Mouse (Mus musculus) kidney, embryonic 14.5 days (tissue): ENCODE data around the gene Osbp2. TPM values are rescaled to one million over a fixed set of nuclear protein-coding genes. Genes with fewer than 3 reads are reported as not detected.

Experiments
- ATAC-seq: fragments of 200-750 bp; cut with Nextera tagmentation; 2 replicates; pipeline ENCODE4 v1.8.0; 2017; ENCODE audit warnings: moderate number of reproducible peaks, mild to moderate bottlenecking, moderate TSS enrichment, moderate library complexity; ENCODE audit not compliant: low FRiP score, low TSS enrichment
- H3K27ac ChIP-seq: fragments of 300-500 bp; sonication (generic); 2 replicates; pipeline ENCODE4 v1.5.1; 2014; ENCODE audit warnings: low read depth, mild to moderate bottlenecking, low read length, moderate library complexity, mixed read lengths
- H3K27me3 ChIP-seq: fragments of 300-500 bp; sonication (generic); 2 replicates; pipeline ENCODE4 v1.6.1; 2014; ENCODE audit warnings: mild to moderate bottlenecking, low read length; ENCODE audit not compliant: control insufficient read depth, insufficient read depth
- H3K36me3 ChIP-seq: fragments of 300-500 bp; sonication (generic); 2 replicates; pipeline ENCODE4 v1.6.1; 2014; ENCODE audit warnings: low read length, mixed read lengths; ENCODE audit not compliant: control insufficient read depth, insufficient read depth
- H3K4me1 ChIP-seq: fragments of 300-500 bp; sonication (generic); 2 replicates; pipeline ENCODE4 v1.6.1; 2014; ENCODE audit warnings: low read length, mixed read lengths; ENCODE audit not compliant: control insufficient read depth, insufficient read depth
- H3K4me2 ChIP-seq: fragments of 300-500 bp; sonication (generic); replicated peaks from 2 replicates; pipeline ENCODE4 v1.6.1; 2014; ENCODE audit warnings: low read depth, mild to moderate bottlenecking, low read length
- H3K4me3 ChIP-seq: fragments of 300-500 bp; sonication (generic); 2 replicates; pipeline ENCODE4 v1.5.1; 2014; ENCODE audit warnings: mild to moderate bottlenecking, low read length
- H3K9ac ChIP-seq: fragments of 300-500 bp; sonication (generic); 2 replicates; pipeline ENCODE4 v1.6.1; 2014; ENCODE audit warnings: low read depth, mild to moderate bottlenecking, low read length, moderate library complexity
- H3K9me3 ChIP-seq: fragments of 300-500 bp; sonication (generic); 2 replicates; pipeline ENCODE4 v1.6.1; 2016; ENCODE audit warnings: low read length; ENCODE audit not compliant: control insufficient read depth
- WGBS: fragments of 180-500 bp; shearing (Covaris S2); extraction: QIAGEN DNeasy Blood & Tissue Kit; methylation state at CpG from one replicate; pipeline ENCODE4 v1.1.7; 2014; 5-methylcytosine and 5-hydroxymethylcytosine counted together
- polyA plus RNA-seq: library from polyadenylated mRNA; unstranded; fragments of >200 nt; fragmentation: Nextera tagmentation; extraction: Ambion mirVana; gene quantifications from 2 replicates; pipeline ENCODE4 v1.2.1, GENCODE M21; 2014

The Osbp2 gene
- polyA plus RNA-seq, 1 experiment from 2014 or later, result 0.81 TPM

DNA sequence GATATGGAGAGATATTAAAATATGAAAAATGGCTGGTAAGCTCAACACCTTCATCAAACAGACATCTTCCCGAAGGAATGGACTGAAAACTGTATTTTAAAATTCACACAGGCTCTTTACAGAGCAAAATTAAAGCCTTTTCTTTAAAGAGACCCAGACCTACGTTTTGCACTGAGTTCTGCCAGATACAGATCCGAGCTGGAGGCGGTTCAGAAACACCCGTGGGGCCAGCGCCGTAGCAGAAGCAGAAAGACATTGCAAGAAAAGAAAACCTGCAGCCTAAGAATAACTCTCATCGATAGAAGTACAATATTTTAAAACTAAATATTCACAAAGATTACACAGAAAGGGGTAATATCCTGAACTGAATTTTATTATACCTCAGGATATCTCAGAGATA is 121.3 kb downstream of the Osbp2 start:
- no peak overlapping the region for H3K9ac ChIP-seq
- no peaks in the 10 kb centered on the region for H3K9me3 ChIP-seq
- 81% methylated on average over 8 of the region's 8 CpGs for WGBS
- H3K4me3 ChIP-seq, result no peak overlapping the region
- H3K4me2 ChIP-seq, result no peak overlapping the region
- 0 out of 2 replicates have a peak, but pooled peaks cover 4% of the 10 kb centered on the region for H3K27me3 ChIP-seq
- no peak overlapping the region for H3K27ac ChIP-seq
- H3K4me1 ChIP-seq, result no peaks in the 10 kb centered on the region
- no peaks in the 10 kb centered on the region for H3K36me3 ChIP-seq
- ATAC-seq, result no peak

DNA sequence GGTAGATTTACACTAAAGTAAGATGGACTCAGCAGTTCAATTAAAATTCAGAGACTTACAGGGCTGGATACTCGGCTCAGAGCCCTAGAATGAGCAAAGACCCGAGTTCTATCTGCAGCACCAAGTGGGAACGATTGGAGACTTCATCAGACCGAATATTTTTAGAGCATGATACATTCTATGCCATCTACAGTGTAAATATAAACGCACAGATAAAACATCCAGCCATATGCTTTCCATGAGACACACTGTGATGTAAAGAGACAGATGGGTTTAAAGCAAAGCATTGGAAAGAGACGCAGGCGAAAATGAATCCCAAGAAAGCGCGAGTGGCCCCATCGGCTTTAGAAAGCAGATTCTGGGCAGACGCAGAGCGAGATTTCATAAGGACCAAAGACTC is 122.5 kb downstream of the Osbp2 start:
- no peaks in the 10 kb centered on the region for H3K36me3 ChIP-seq
- H3K27me3 ChIP-seq, result 0 out of 2 replicates have a peak, but pooled peaks cover 4% of the 10 kb centered on the region
- H3K9me3 ChIP-seq, result no peaks in the 10 kb centered on the region
- no peak overlapping the region for H3K4me3 ChIP-seq
- H3K4me1 ChIP-seq, result no peaks in the 10 kb centered on the region
- ATAC-seq, result no peak
- H3K27ac ChIP-seq, result no peak overlapping the region
- WGBS, result 86% methylated on average over 12 of the region's 12 CpGs
- no peak overlapping the region for H3K9ac ChIP-seq
- H3K4me2 ChIP-seq, result no peak overlapping the region

DNA sequence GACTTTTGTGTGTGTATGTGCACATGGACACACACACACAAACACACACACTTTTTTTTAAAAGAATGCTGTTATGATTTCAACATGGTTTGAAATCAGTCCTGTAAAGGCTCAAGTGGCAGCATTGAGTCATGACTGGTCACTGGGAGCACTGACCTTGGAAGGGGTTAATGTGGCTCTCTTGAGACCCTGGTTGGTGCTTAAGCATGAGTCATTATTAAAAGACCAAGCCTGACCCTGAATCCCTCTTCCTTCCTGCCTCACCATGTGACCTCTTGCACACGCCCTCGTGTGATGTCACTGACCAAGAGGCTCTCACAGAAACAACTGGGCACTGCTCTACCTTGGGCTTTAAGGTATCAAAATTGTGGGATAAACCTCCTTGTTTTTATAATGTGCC is 124.9 kb downstream of the Osbp2 start:
- Histone ChIP-seq H3K9me3 (no peaks in the 10 kb centered on the region), H3K27me3 (no peaks in the 10 kb centered on the region), H3K4me1 (no peaks in the 10 kb centered on the region), H3K36me3 (no peaks in the 10 kb centered on the region), H3K4me3 (no peak overlapping the region), H3K9ac (no peak overlapping the region), H3K4me2 (no peak overlapping the region), H3K27ac (no peak overlapping the region)
- ATAC-seq, result no peak
- 58% methylated on average over 2 of the region's 2 CpGs for WGBS

DNA sequence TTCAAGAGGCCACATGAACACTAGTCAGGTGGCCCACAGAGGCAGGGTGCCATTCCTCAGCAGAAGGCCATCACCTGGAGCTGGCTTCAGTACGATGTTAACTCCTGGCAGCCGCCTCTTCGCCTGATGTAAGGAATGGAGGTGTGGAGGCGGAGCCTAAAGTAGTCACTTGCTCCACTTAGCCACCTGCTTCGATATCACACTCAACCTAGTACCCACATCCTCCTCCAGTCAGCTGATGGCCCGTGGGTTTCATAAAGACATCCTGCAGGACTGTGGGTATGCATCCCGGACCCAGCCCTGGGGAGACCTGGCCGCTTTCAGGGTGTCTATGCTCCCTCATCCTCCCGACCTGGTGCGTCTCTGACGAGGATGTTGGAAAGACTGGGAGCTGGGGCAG is 128.0 kb downstream of the Osbp2 start:
- Histone ChIP-seq H3K27ac (no peak overlapping the region), H3K27me3 (no peaks in the 10 kb centered on the region), H3K4me1 (no peaks in the 10 kb centered on the region), H3K4me2 (no peak overlapping the region), H3K4me3 (no peak overlapping the region), H3K9ac (no peak overlapping the region), H3K36me3 (no peaks in the 10 kb centered on the region), H3K9me3 (no peaks in the 10 kb centered on the region)
- ATAC-seq, result no peak
- 82% methylated on average over 11 of the region's 11 CpGs for WGBS

DNA sequence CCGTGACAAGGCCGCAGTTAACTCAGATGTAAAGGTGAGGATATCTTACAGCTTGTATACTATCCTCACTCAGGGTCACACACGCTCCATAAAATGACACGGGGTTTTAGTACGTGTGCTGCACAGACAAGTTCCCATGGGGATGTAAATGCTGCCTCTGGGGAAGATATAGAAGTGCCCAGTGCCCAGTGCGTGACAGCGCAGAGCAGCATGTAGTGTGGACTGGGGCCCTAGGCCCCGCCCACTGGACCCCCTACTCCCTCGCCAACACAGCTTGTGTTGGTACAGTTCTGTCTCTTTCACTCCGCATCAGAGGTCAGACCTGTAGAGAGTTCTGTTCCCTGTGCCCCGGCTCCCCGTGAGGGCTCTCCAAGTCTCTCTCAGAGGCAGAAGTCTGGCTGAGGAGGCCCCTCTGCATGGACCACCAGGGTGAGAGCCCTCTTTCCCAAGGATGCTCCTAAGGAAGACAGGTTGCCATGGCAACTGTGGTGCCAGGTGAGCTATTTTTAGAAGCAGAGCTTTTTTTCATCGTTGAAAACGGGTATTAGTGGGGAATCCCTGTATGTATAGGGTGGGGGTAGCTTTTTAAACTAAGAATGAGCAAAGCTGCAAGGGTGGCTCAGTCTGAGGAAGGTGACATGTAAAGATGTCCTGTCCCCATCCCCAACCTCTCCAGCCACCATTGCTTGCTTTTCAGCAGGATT is 129.6 kb downstream of the Osbp2 start:
- Histone ChIP-seq H3K4me2 (no peak overlapping the region), H3K36me3 (no peaks in the 10 kb centered on the region), H3K4me1 (no peaks in the 10 kb centered on the region), H3K9me3 (no peaks in the 10 kb centered on the region), H3K27me3 (no peaks in the 10 kb centered on the region), H3K27ac (no peak overlapping the region), H3K9ac (no peak overlapping the region), H3K4me3 (no peak overlapping the region)
- ATAC-seq, result no peak
- WGBS, result 82% methylated on average over 14 of the region's 14 CpGs

DNA sequence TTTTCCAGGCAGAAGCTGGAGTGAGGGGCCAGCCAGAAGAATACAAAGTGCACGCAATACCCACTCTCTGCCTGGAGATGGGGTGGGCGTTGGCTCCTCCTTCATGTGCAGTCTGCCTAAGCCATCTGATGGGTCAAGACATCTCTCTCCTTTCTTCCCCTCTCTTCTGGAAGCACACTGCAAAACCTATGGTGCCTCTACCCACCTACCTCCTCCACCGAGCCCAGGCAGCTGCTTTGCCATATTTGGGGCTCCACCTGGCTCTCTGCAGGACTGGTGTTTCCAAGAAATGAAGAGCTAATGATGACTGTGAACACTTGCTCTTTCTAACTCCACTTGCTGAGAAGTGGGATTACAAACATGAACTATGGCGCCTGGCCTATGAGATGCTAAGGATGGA is 132.2 kb downstream of the Osbp2 start:
- no peaks in the 10 kb centered on the region for H3K4me1 ChIP-seq
- H3K27me3 ChIP-seq, result no peaks in the 10 kb centered on the region
- H3K36me3 ChIP-seq, result no peaks in the 10 kb centered on the region
- H3K4me3 ChIP-seq, result no peak overlapping the region
- H3K4me2 ChIP-seq, result no peak overlapping the region
- no peak for ATAC-seq
- H3K9ac ChIP-seq, result no peak overlapping the region
- H3K27ac ChIP-seq, result no peak overlapping the region
- WGBS, result 91% methylated on average over 4 of the region's 4 CpGs
- H3K9me3 ChIP-seq, result no peaks in the 10 kb centered on the region

DNA sequence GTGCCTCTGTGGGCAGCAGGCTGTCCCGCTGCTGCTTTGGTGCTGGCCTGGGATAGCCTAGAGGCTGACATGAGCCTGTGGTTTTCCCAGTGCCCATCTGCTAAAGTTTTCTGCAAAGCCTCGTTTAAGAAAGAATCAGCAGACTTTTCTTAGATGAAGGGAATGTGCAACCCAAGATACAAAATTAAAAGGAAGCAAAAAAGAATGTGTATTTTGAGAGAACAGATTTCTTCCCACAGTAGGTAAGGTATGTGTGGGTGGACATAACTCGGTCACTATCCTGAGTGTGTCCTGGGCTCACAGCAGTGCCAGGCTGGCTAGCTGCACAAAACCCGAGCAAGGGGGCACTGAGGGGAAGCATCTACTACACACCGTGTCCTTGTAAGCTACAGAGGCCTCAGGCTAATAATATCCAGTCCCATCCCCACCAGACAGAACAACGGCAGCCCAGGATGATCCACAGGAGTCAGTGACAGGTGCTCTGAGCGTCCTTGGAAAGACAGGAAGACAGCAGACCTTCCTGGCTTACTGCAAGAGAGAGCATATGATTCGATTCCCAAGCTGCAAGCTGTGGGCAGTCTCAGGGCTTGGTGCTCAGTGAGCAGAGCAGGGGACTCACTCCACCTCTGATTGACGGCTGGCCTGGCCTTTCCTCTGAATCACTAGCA is 136.1 kb downstream of the Osbp2 start:
- no peak for ATAC-seq
- no peaks in the 10 kb centered on the region for H3K4me1 ChIP-seq
- no peak overlapping the region for H3K4me3 ChIP-seq
- no peaks in the 10 kb centered on the region for H3K36me3 ChIP-seq
- H3K9ac ChIP-seq, result no peak overlapping the region
- H3K27me3 ChIP-seq, result no peaks in the 10 kb centered on the region
- 75% methylated on average over 9 of the region's 9 CpGs for WGBS
- H3K27ac ChIP-seq, result no peak overlapping the region
- no peak overlapping the region for H3K4me2 ChIP-seq
- H3K9me3 ChIP-seq, result no peaks in the 10 kb centered on the region

DNA sequence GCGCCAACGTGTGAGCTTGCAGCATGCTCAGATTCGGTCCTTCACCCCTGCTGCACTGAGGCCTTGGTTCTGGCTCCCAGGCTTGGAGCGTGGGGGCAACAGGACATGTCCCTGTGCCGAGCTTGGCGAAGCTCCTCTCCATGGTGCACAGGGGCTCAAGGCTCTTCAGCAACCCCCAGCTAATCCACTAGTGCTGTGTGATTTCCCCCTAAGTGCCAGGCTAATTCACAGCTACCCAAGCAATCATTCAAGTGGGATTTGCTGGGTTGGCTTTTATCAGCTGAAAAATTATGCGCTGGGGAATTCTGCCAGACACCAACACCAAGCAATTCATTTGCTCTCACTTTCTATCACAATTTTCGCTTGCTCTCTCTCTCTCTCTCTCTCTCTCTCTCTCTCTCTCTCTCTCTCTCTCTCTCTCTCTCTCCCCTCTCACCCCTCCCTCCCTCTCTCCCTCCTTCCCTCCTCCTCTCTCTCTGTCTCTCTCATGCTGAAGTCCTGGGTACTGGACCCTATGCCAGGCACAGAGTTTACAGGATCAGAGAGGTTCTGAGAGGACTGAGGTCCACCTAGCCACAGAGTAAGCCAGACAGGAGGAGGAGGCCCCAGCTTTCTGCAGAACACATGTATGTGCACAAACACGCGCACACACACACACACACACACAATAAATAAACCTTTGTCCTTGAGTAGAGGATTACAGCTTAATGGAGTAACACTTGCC is 138.2 kb downstream of the Osbp2 start:
- ATAC-seq, result no peak
- WGBS, result 69% methylated on average over 10 of the region's 10 CpGs
- Histone ChIP-seq H3K27ac (no peak overlapping the region), H3K4me1 (no peaks in the 10 kb centered on the region), H3K9me3 (no peaks in the 10 kb centered on the region), H3K9ac (no peak overlapping the region), H3K36me3 (no peaks in the 10 kb centered on the region), H3K4me3 (no peak overlapping the region), H3K4me2 (no peak overlapping the region), H3K27me3 (no peaks in the 10 kb centered on the region)

DNA sequence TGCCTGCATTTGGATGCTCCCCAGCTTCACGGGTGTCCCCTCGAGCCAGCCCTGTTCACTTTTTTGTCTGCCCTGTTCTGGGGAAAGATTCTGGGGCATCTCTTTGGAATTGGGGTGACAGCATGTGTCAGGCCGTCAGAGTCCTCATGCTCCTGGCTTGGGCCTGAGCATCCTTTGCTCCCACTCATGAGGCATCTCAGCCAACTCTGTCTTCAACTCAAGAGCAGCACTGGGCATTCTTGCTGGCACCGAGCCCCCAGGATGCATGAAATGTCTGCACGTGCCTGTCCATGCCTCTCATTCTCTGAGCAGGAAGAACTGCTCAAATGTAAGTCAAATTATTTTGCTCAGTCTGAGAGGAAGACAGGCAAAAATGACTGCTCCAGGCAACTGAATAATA is 139.0 kb downstream of the Osbp2 start:
- no peak overlapping the region for H3K4me3 ChIP-seq
- H3K4me1 ChIP-seq, result no peaks in the 10 kb centered on the region
- H3K4me2 ChIP-seq, result no peak overlapping the region
- no peaks in the 10 kb centered on the region for H3K36me3 ChIP-seq
- WGBS, result 73% methylated on average over 5 of the region's 5 CpGs
- no peaks in the 10 kb centered on the region for H3K9me3 ChIP-seq
- no peak overlapping the region for H3K27ac ChIP-seq
- ATAC-seq, result no peak
- no peaks in the 10 kb centered on the region for H3K27me3 ChIP-seq
- no peak overlapping the region for H3K9ac ChIP-seq
